Mouse (Mus musculus) subcutaneous adipose tissue, adult 2 months (tissue): ENCODE measurements around the gene Anks3. TPM values are rescaled to one million over a fixed set of nuclear protein-coding genes. Genes with fewer than 3 reads are reported as not detected.

Experiments used
- polyA plus RNA-seq: library from polyadenylated mRNA; depleted of rRNA; stranded (reverse); fragments of >200 nt; gene quantifications from 2 replicates; pipeline ENCODE4 v1.2.3, GENCODE M21; 2012; ENCODE audit warnings: low replicate concordance; rRNA removed

The Anks3 gene
- polyA plus RNA-seq = 41.0 and 73.9 TPM in 2 replicates

GRCm38 (mm10) chr16:4963797-4964709, at the start of gene Anks3:
Anks3 (minus strand) TSS chr16:4964205.

GRCm38 (mm10) chr16:5013054-5013838, 49.2 kb upstream of the Anks3 start, which contains the start of gene Rogdi:
Rogdi (minus strand) TSS chr16:5013553.

GRCm38 (mm10) chr16:5007067-5007466, 43.1 kb upstream of the Anks3 start, which contains the start of gene Smim22:
Smim22 (plus strand) TSS chr16:5007288.

GRCm38 (mm10) chr16:4997553-4997952, 33.5 kb upstream of the Anks3 start, which contains the start of gene Sept12:
Sept12 (minus strand) TSS chr16:4997852.

GRCm38 (mm10) chr16:4938461-4938860, 25.5 kb downstream of the Anks3 start, which contains the start of gene Nudt16l1:
Nudt16l1 (plus strand) TSS chr16:4938761.

Other genes with a start within 250 kb of the Anks3 start
- 11.5 and 16.7 TPM in 2 replicates for gene Nmral1, start 244.8 kb downstream of the Anks3 start, polyA plus RNA-seq
- 44.2 and 52.6 TPM in 2 replicates for gene Hmox2, start 237.8 kb downstream of the Anks3 start, polyA plus RNA-seq
- 88.3 and 114 TPM in 2 replicates for gene Cdip1, start 173.9 kb downstream of the Anks3 start, polyA plus RNA-seq
- not detected in 2 replicates for gene 4930562C15Rik, start 128.8 kb downstream of the Anks3 start, polyA plus RNA-seq
- 50.1 and 59.8 TPM in 2 replicates for gene Ubald1, start 83.9 kb downstream of the Anks3 start, polyA plus RNA-seq
- 152 and 171 TPM in 2 replicates for gene Mgrn1, start 78.0 kb downstream of the Anks3 start, polyA plus RNA-seq
- gene Nudt16l1, start 25.4 kb downstream of the Anks3 start, polyA plus RNA-seq = 111 and 113 TPM in 2 replicates
- gene Sept12, start 33.6 kb upstream of the Anks3 start, polyA plus RNA-seq = not detected in 2 replicates
- gene Smim22, start 43.1 kb upstream of the Anks3 start, polyA plus RNA-seq = 20.9 TPM in 1 of 2 replicates, not detected in the other
- gene Rogdi, start 49.3 kb upstream of the Anks3 start, polyA plus RNA-seq = 94.1 and 95.1 TPM in 2 replicates
- gene Glyr1, start 85.7 kb upstream of the Anks3 start, polyA plus RNA-seq = 71.6 and 83.7 TPM in 2 replicates
- 34.5 and 48.9 TPM in 2 replicates for gene Ubn1, start 85.9 kb upstream of the Anks3 start, polyA plus RNA-seq
- 0.59 and 4.5 TPM in 2 replicates for gene Ppl, start 168.2 kb upstream of the Anks3 start, polyA plus RNA-seq
- gene Sec14l5, start 182.9 kb upstream of the Anks3 start, polyA plus RNA-seq = 0.23 and 0.49 TPM in 2 replicates
- 41.9 and 44.5 TPM in 2 replicates for gene Nagpa, start 239.8 kb upstream of the Anks3 start, polyA plus RNA-seq